Mouse (Mus musculus) heart, postnatal 0 days (tissue): ENCODE measurements around the gene Timm13.

Source experiments
- CTCF ChIP-seq: IDR thresholded peaks from 2 replicates; pipeline ENCODE4 v1.5.1; 2016; ENCODE audit warnings: antibody characterized with exemption, control low read depth, low read depth
- EP300 ChIP-seq: IDR thresholded peaks from 2 replicates; pipeline ENCODE4 v1.6.1; 2016; ENCODE audit warnings: antibody characterized with exemption, low read depth

DNA sequence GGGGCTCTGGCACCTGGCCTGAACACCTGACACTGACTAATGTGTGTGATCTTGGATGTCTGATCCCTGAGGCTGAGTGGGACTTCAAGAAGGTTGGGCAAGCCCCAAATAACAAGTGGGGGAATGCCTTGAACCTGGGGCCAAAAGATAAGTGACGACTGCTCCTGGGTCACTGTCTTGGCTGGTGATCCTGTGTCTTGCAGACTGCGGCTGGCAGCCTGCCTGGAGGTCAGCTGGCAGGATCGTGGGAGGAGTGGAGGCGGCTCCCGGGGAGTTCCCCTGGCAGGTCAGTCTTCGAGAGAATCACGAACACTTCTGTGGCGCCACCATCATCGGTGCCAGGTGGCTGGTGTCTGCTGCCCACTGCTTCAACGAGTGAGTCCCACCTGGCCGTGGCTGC lies 13.6 kb downstream of the Timm13 start:
- TF ChIP-seq CTCF, result no peak
- no peak for TF ChIP-seq EP300
